Mouse (Mus musculus): ENCODE results near the gene Elovl1. TPM values are rescaled to one million over a fixed set of nuclear protein-coding genes. Genes with fewer than 3 reads are reported as not detected.

The Elovl1 gene
- polyA plus RNA-seq, 1 experiment from 2014 or later: 153 TPM

GRCm38 (mm10) chr4:118437829-118438253 is 9.9 kb downstream of the Elovl1 start:
- Histone ChIP-seq H3K27me3 (replicated peaks; ENCODE audit: control insufficient read depth, insufficient read depth, low read length) (no peaks in the 10 kb centered on the region), H3K9ac (ENCODE audit: low read depth, low read length) (peak overlapping the region; percentile 84), H3K4me2 (peak overlapping the region; percentile 88), H3K27ac (ENCODE audit: low read depth, low read length) (peak overlapping the region; percentile 94), H3K4me3 (ENCODE audit: low read depth, low read length) (peak overlapping the region; percentile 78), H3K4me1 (replicated peaks; ENCODE audit: control insufficient read depth, insufficient read depth, low read length) (peaks cover 30% of the 10 kb centered on the region), H3K36me3 (ENCODE audit: control insufficient read depth, insufficient read depth, low read length) (peaks cover 29% of the 10 kb centered on the region), H3K9me3 (ENCODE audit: control insufficient read depth, low read length) (no peaks in the 10 kb centered on the region)
- ATAC-seq (replicated peaks; ENCODE audit: low FRiP score) (peak; percentile 39; the same call in 1 of the 2 replicates), DNase-seq (ENCODE audit: low spot score) (no peak)
- 8% methylated on average over 12 of the region's 12 CpGs for WGBS

- Histone ChIP-seq H3K9me3 (ENCODE audit: control insufficient read depth, low read length) (no peaks in the 10 kb centered on the region), H3K4me2 (no peak overlapping the region), H3K27ac (ENCODE audit: low read depth, low read length) (no peak overlapping the region), H3K27me3 (replicated peaks; ENCODE audit: control insufficient read depth, insufficient read depth, low read length) (no peaks in the 10 kb centered on the region), H3K4me3 (ENCODE audit: low read depth, low read length) (no peak overlapping the region), H3K9ac (ENCODE audit: low read depth, low read length) (no peak overlapping the region), H3K4me1 (replicated peaks; ENCODE audit: control insufficient read depth, insufficient read depth, low read length) (no peaks in the 10 kb centered on the region), H3K36me3 (ENCODE audit: control insufficient read depth, insufficient read depth, low read length) (no peaks in the 10 kb centered on the region)
- WGBS: 86% methylated on average over 10 of the region's 10 CpGs
- DNase-seq (ENCODE audit: low spot score) (no peak), ATAC-seq (replicated peaks; ENCODE audit: low FRiP score) (no peak)
Observed at GRCm38 (mm10) chr4:118445088-118445487, 17.2 kb downstream of the Elovl1 start.

GRCm38 (mm10) chr4:118445781-118446414 is 18.0 kb downstream of the Elovl1 start:
- peak overlapping the region; percentile 35 for H3K4me3 ChIP-seq (ENCODE audit: low read depth, low read length)
- peak; percentile 74 for ATAC-seq (replicated peaks; ENCODE audit: low FRiP score)
- no peak overlapping the region for H3K27ac ChIP-seq (ENCODE audit: low read depth, low read length)
- no peak for DNase-seq (ENCODE audit: low spot score)
- H3K9me3 ChIP-seq (ENCODE audit: control insufficient read depth, low read length): no peaks in the 10 kb centered on the region
- H3K4me1 ChIP-seq (replicated peaks; ENCODE audit: control insufficient read depth, insufficient read depth, low read length): no peaks in the 10 kb centered on the region
- no peaks in the 10 kb centered on the region for H3K36me3 ChIP-seq (ENCODE audit: control insufficient read depth, insufficient read depth, low read length)
- H3K9ac ChIP-seq (ENCODE audit: low read depth, low read length): no peak overlapping the region
- no peaks in the 10 kb centered on the region for H3K27me3 ChIP-seq (replicated peaks; ENCODE audit: control insufficient read depth, insufficient read depth, low read length)
- H3K4me2 ChIP-seq: peak overlapping the region; percentile 62
- WGBS: 36% methylated on average over 18 of the region's 18 CpGs

DNA sequence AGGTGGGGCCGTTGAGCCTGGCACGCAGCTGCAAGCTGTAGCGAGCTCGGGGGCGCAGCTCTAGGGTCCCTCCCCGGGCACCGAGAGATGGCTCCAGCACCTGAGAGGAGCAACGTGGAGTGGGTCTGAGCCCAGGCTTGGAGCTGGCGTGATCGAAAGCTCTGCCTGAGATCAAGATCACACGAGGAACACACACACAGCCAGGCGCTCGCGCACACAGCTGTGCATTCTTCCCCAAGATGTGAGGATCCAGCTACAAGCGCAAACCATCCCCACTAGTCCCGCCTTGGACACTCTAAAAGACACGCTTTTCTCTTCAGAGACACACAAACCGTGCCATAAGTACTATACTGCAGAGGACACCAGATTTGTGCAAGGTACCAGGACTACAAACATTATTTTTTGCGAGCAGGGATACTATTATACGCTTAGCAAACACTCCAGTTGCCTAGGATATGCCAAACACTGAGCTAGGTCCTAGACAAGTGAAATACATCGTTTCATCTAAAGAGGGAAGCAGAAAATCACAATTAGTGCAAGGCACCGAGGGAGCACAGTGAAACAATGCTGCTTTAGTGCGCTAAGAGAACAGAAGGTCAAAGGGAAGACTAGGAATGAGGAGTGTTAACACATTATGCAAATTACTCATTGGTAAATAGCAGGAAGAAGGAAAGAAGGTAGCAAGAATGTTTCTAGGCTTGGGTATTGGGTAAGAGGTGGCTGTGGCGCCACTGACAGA is 18.7 kb downstream of the Elovl1 start:
- H3K4me1 ChIP-seq (replicated peaks; ENCODE audit: control insufficient read depth, insufficient read depth, low read length): no peaks in the 10 kb centered on the region

GRCm38 (mm10) chr4:118457345-118457975 is 29.6 kb downstream of the Elovl1 start, which contains the start of gene Mpl:
Mpl (minus strand) TSS chr4:118457513.
- Histone ChIP-seq H3K27ac (ENCODE audit: low read depth, low read length) (no peak within 1 kb of the TSS), H3K9ac (ENCODE audit: low read depth, low read length) (no peak within 1 kb of the TSS), H3K36me3 (ENCODE audit: control insufficient read depth, insufficient read depth, low read length) (no peaks in the 10 kb centered on the region), H3K4me3 (ENCODE audit: low read depth, low read length) (peak within 1 kb of the TSS; percentile 2; the same call in 1 of the 2 replicates), H3K27me3 (replicated peaks; ENCODE audit: control insufficient read depth, insufficient read depth, low read length) (no peaks in the 10 kb centered on the region), H3K4me1 (replicated peaks; ENCODE audit: control insufficient read depth, insufficient read depth, low read length) (0 out of 2 replicates have a peak, but pooled peaks cover 2% of the 10 kb centered on the region), H3K4me2 (0 out of 2 replicates have a peak within 1 kb of the TSS, but pooled peaks have one; percentile 23), H3K9me3 (ENCODE audit: control insufficient read depth, low read length) (no peaks in the 10 kb centered on the region)
- DNase-seq (ENCODE audit: low spot score) (no peak), ATAC-seq (replicated peaks; ENCODE audit: low FRiP score) (peak; percentile 71)
- 38% methylated on average over 9 of the region's 9 CpGs for WGBS

More for the DNA sequence above, 18.7 kb downstream of the Elovl1 start:
- H3K9me3 ChIP-seq (ENCODE audit: control insufficient read depth, low read length): no peaks in the 10 kb centered on the region
- H3K27me3 ChIP-seq (replicated peaks; ENCODE audit: control insufficient read depth, insufficient read depth, low read length): no peaks in the 10 kb centered on the region
- ATAC-seq (replicated peaks; ENCODE audit: low FRiP score): no peak
- peak overlapping the region; percentile 35 for H3K4me3 ChIP-seq (ENCODE audit: low read depth, low read length)
- 53% methylated on average over 24 of the region's 24 CpGs for WGBS
- H3K27ac ChIP-seq (ENCODE audit: low read depth, low read length): no peak overlapping the region
- H3K36me3 ChIP-seq (ENCODE audit: control insufficient read depth, insufficient read depth, low read length): no peaks in the 10 kb centered on the region
- peak overlapping the region; percentile 62 for H3K4me2 ChIP-seq
- H3K9ac ChIP-seq (ENCODE audit: low read depth, low read length): no peak overlapping the region
- no peak for DNase-seq (ENCODE audit: low spot score)

DNA sequence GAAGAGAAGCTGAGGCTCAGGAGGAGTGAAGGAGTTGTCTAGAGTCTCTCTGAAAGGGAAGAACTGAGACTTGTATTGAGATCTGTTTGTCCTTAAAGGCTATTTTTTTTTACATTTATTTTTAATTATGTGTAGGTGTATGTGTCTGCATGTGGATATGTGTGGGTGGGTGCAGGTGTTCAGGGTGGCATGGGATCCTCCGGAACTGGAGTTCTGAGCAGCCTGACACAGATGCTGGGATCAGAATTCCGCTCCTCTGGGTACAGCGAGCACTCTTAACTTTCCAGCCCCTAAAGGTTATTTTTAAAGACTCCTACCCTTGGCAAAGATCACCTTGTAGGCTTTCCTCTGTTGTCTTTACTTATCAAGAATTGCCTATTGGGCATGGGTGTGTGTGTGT is 37.1 kb downstream of the Elovl1 start:
- no peaks in the 10 kb centered on the region for H3K9me3 ChIP-seq (ENCODE audit: control insufficient read depth, low read length)
- no peaks in the 10 kb centered on the region for H3K27me3 ChIP-seq (replicated peaks; ENCODE audit: control insufficient read depth, insufficient read depth, low read length)

DNA sequence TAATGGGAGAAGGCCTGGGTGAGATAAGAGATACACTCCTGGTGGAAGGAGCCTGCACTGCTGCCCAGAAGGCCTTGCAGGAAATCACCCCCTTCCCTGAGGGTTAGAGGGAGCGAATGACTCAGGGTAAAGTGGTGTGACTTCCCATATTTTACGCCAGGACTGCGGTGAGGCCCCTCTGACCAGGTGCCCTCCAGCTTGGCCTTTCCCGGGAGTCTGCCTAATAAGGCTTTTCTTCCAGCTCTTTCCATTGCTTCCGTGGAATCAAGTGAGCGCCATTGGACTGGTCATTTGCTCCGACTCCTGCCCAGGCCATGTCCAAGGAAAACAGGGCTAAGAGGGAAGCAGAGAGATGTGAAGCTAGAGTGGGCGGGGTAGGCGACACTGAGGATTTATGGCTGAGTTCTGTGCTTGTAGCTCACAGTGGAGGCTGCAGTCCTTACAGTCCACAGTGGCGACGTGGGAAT is 37.8 kb downstream of the Elovl1 start:
- H3K27me3 ChIP-seq (replicated peaks; ENCODE audit: control insufficient read depth, insufficient read depth, low read length): no peaks in the 10 kb centered on the region
- DNase-seq (ENCODE audit: low spot score): no peak

More for the DNA sequence above, 37.1 kb downstream of the Elovl1 start:
- H3K27ac ChIP-seq (ENCODE audit: low read depth, low read length): 0 out of 2 replicates have a peak overlapping the region, but pooled peaks have one; percentile 21
- H3K4me2 ChIP-seq: no peak overlapping the region
- 77% methylated on average over 3 of the region's 3 CpGs for WGBS
- H3K36me3 ChIP-seq (ENCODE audit: control insufficient read depth, insufficient read depth, low read length): no peaks in the 10 kb centered on the region
- no peak overlapping the region for H3K4me3 ChIP-seq (ENCODE audit: low read depth, low read length)
- peaks cover 5% of the 10 kb centered on the region for H3K4me1 ChIP-seq (replicated peaks; ENCODE audit: control insufficient read depth, insufficient read depth, low read length)
- no peak for DNase-seq (ENCODE audit: low spot score)
- no peak for ATAC-seq (replicated peaks; ENCODE audit: low FRiP score)
- no peak overlapping the region for H3K9ac ChIP-seq (ENCODE audit: low read depth, low read length)

GRCm38 (mm10) chr4:118471281-118471680 is 43.4 kb downstream of the Elovl1 start:
- Histone ChIP-seq H3K4me1 (replicated peaks; ENCODE audit: control insufficient read depth, insufficient read depth, low read length) (no peaks in the 10 kb centered on the region), H3K36me3 (ENCODE audit: control insufficient read depth, insufficient read depth, low read length) (no peaks in the 10 kb centered on the region), H3K9me3 (ENCODE audit: control insufficient read depth, low read length) (no peaks in the 10 kb centered on the region), H3K4me2 (no peak overlapping the region), H3K9ac (ENCODE audit: low read depth, low read length) (no peak overlapping the region), H3K4me3 (ENCODE audit: low read depth, low read length) (no peak overlapping the region), H3K27ac (ENCODE audit: low read depth, low read length) (no peak overlapping the region), H3K27me3 (replicated peaks; ENCODE audit: control insufficient read depth, insufficient read depth, low read length) (no peaks in the 10 kb centered on the region)
- WGBS: 83% methylated on average over 6 of the region's 6 CpGs
- ATAC-seq (replicated peaks; ENCODE audit: low FRiP score) (no peak), DNase-seq (ENCODE audit: low spot score) (no peak)

More for the DNA sequence above, 37.8 kb downstream of the Elovl1 start:
- peak overlapping the region; percentile 41 for H3K4me2 ChIP-seq
- H3K4me1 ChIP-seq (replicated peaks; ENCODE audit: control insufficient read depth, insufficient read depth, low read length): peaks cover 5% of the 10 kb centered on the region
- peak overlapping the region; percentile 38 for H3K27ac ChIP-seq (ENCODE audit: low read depth, low read length)
- H3K4me3 ChIP-seq (ENCODE audit: low read depth, low read length): no peak overlapping the region
- ATAC-seq (replicated peaks; ENCODE audit: low FRiP score): peak; percentile 70; the same call in 1 of the 2 replicates
- WGBS: 26% methylated on average over 11 of the region's 11 CpGs
- H3K36me3 ChIP-seq (ENCODE audit: control insufficient read depth, insufficient read depth, low read length): no peaks in the 10 kb centered on the region
- H3K9me3 ChIP-seq (ENCODE audit: control insufficient read depth, low read length): no peaks in the 10 kb centered on the region
- no peak overlapping the region; the same call in 1 of the 2 replicates for H3K9ac ChIP-seq (ENCODE audit: low read depth, low read length)

Data from liver, embryonic 11.5 days (tissue).